Mouse (Mus musculus) heart, postnatal 36 days (tissue): ENCODE data around the gene Apoc3. TPM values are rescaled to one million over a fixed set of nuclear protein-coding genes. Genes with fewer than 3 reads are reported as not detected.

ENCODE experiments used
- DNase-seq, 2 experiments: peaks; one replicate each; pipeline ENCODE4 v3.0.0; 2021 to 2022
- intact Hi-C: fragments of 180-260 bp; cut with DNase I; formaldehyde crosslinking; loops from one replicate; pipeline ENCODE4 v1.15.1; 2025
- total RNA-seq, 2 experiments: library from RNA; stranded (reverse); gene quantifications; 2 replicates each; pipeline ENCODE4 v1.2.3; 2021

The Apoc3 gene
- total RNA-seq, 2 experiments from 2014 or later = not detected

DNA sequence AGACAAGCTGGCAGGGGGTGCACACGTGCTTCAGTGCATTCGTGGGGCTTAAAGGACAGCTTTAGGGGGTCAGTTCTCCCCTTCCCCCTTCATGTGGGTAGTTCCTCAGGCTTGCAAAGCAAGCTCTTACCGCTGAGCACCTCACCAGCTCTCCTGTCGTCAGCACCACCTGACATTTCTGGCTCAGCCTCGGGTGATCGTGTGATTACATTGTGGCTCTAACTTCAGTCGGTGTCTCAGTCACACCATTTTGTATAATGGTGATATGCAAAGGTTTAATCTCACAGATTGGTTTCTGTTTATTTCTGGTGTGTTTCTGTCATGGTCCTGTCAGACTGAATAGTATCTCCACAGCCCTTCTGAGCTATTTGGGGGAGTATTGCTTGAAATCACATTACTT is 36.5 kb downstream of the Apoc3 start:
- no peak for DNase-seq
- intact Hi-C loops = no loop called here

GRCm38 (mm10) chr9:46198461-46198860 is 37.0 kb downstream of the Apoc3 start:
- intact Hi-C loops = no loop called here
- peak; percentile 34 to 47 for DNase-seq

DNA sequence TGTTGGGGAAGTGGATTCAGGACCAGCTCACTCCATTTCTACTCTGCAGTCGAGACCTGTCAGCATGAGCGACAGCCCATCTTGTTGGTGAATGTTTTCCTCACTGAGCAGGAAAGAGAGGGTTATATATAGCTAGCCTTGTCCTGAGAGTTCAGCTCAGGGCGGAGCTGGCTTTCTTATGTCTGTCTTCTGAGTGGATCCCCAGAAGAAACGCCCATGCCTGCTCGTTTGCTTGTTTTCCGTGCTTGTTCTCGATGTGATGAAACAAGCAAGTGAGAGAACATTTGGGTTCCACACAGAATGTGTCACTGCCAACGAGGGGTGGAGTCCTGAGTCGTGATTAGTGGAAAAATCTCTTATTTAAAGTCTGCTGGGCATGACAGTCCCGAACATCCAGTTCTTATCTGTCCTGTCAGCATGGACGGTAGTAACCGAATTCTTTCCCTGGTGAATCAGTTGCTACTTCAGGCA is 38.7 kb downstream of the Apoc3 start:
- intact Hi-C loops = no loop called here
- peak; percentile 52 to 71 for DNase-seq

- DNase-seq = no peak
- intact Hi-C loops = loop anchor here (5.0 kb wide), 2 partner anchors 43 to 288 kb away; partner anchors contain the start of genes Pcsk7 and Rnf214
Measured at GRCm38 (mm10) chr9:46194809-46195208, 40.6 kb downstream of the Apoc3 start.

- intact Hi-C loops = loop anchor here (2.0 to 5.0 kb wide), 3 partner anchors 40 to 285 kb away; partner anchors contain the start of genes Pcsk7 and Rnf214
- no peak for DNase-seq
Measured at GRCm38 (mm10) chr9:46192642-46193041, 42.8 kb downstream of the Apoc3 start.

- intact Hi-C loops = loop anchor here (1.0 to 5.0 kb wide), 5 partner anchors 39 to 284 kb away; partner anchors contain the start of genes Pafah1b2, Pcsk7, Rnf214 and Sik3
- no peak for DNase-seq
Measured at GRCm38 (mm10) chr9:46191644-46192043, 43.8 kb downstream of the Apoc3 start.

- intact Hi-C loops = loop anchor here (1.0 to 5.0 kb wide), 4 partner anchors 39 to 284 kb away; partner anchors contain the start of genes Pafah1b2, Pcsk7, Rnf214 and Sik3
- no peak for DNase-seq
Measured at GRCm38 (mm10) chr9:46191234-46191633, 44.2 kb downstream of the Apoc3 start.

DNA sequence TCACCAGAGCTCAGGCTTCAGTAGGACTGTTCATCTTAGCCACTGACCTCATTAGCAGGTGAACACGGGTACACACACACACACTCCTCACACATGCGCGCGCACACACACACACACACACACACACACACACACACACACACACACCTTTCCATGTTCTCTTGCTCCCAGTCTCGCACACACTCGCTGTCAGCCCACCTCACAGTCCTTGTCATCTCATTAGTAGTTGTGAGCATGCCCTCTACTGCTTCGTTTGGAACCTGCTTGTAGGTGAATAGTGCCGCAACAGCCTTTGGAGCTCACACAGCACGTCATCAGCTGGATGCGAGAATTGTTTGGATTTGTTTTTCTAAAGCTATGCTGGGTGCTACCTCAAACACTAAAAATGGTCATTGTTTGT is 46.1 kb downstream of the Apoc3 start:
- no peak for DNase-seq
- intact Hi-C loops = no loop called here

DNA sequence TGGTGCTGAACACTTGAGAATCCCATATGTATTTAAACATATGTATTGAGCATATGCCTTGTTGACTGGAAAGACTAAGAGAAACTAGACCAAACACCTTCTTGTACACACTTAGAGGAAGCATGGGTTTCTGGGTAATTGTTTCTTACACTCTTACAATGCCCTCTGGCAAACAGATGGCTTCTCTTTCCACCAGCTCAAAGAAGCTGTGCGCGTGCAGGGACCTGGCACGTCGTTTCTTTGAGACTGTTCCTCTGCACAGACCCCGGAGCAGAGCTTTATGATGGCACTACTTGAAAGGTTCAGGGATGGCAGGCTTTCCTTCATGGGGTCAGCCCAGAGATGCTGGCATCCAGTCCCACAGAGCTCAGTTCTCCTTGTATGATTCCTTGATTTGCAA is 46.5 kb downstream of the Apoc3 start:
- intact Hi-C loops = no loop called here

DNA sequence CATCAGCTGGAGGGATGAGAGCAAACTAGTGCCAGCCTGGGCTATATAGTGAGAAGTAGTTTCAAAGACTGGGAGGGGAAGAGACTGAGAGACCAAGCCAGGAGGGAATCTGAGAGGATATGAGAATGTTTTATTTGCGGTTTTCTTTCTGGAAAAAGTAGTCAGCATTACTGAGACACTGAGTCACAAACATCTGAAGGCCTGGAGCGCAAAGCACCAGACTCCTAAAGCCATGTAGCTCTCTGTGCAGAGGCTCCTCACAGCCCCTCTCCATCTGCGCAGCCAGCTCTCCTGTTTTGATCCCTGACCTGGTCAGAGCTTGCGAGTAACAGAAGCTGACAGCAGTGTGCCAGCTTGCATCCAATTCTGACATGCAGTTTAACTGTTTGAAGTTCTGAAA is 47.1 kb downstream of the Apoc3 start:
- intact Hi-C loops = no loop called here
- DNase-seq = no peak

More for the DNA sequence above, 46.5 kb downstream of the Apoc3 start:
- DNase-seq = no peak

- no peak for DNase-seq
- intact Hi-C loops = loop anchor here (2.0 kb wide), 1 partner anchor 68 kb away; no protein-coding TSS in a partner anchor
Measured at GRCm38 (mm10) chr9:46186387-46186786, 49.0 kb downstream of the Apoc3 start.

DNA sequence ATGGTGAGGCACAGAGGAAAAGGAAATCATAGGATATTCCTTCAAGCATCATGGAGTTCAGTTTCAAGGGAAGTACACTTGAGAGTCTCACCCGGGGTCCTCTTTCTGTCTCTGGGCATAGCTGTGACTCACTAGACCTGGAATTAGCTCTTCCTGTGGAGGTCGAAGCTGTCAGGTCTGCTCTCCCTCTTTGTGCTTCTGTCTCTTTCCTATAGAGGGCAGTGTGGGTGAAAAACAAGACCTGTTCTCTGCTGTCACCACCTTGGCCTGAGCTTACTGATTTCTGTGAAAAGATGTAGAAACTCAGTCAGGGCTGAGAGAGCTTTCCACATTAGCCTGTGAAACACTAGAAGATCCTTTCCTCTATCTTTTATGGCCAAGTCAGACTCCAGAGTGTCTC is 50.2 kb downstream of the Apoc3 start:
- peak in 1 of 2 experiments; percentile 29 for DNase-seq
- intact Hi-C loops = loop anchor here (2.0 kb wide), 1 partner anchor 60 kb away; no protein-coding TSS in a partner anchor

- intact Hi-C loops = loop anchor here (2.0 kb wide), 1 partner anchor 60 kb away; no protein-coding TSS in a partner anchor
- no peak for DNase-seq
Measured at GRCm38 (mm10) chr9:46184542-46184941, 50.9 kb downstream of the Apoc3 start.

Other genes with a start within 250 kb of the Apoc3 start
- gene Pafah1b2, start 222.9 kb downstream of the Apoc3 start, total RNA-seq = 10 to 100 TPM; 48.1 to 50.0 TPM
- 10 to 100 TPM; 75.9 to 76.1 TPM for gene Sik3, start 222.8 kb downstream of the Apoc3 start, total RNA-seq
- not detected for gene Apoa1, start 7.1 kb downstream of the Apoc3 start, total RNA-seq
- not detected for gene Apoa4, start 5.1 kb upstream of the Apoc3 start, total RNA-seq
- not detected for gene Apoa5, start 33.0 kb upstream of the Apoc3 start, total RNA-seq
- 10 to 100 TPM; 19.5 to 24.6 TPM for gene Zpr1, start 37.4 kb upstream of the Apoc3 start, total RNA-seq
- 1 to 10 TPM; 7.5 to 9.1 TPM for gene Bud13, start 47.4 kb upstream of the Apoc3 start, total RNA-seq
- not detected for gene 4931429L15Rik, start 84.3 kb upstream of the Apoc3 start, total RNA-seq